Mouse (Mus musculus) heart, postnatal 0 days (tissue): ENCODE results near the gene Usp40.

ENCODE experiments used
- CTCF ChIP-seq: IDR thresholded peaks from 2 replicates; pipeline ENCODE4 v1.5.1; 2016; ENCODE audit warnings: antibody characterized with exemption, control low read depth, low read depth
- EP300 ChIP-seq: IDR thresholded peaks from 2 replicates; pipeline ENCODE4 v1.6.1; 2016; ENCODE audit warnings: antibody characterized with exemption, low read depth

DNA sequence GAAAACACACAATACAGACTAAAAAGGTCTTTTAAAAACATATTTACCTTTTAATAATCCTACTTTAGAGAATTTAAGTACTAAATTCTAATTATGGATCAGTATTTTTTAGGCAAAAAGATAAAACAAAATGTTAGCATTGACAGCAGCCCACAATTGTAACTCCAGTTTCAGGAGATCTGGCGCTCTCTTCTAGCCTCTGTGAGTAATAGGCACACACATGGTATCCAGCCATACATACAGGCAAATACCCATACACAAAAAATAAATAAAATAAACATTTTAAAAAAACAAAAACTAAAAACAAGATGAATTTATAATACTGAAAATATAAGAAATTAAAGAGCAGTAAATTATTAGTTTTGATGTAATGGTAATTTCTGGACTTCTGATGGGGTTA lies 49.4 kb downstream of the Usp40 start:
- TF ChIP-seq EP300, result no peak
- TF ChIP-seq CTCF, result no peak
